Mouse (Mus musculus): ENCODE measurements around the gene Kif3a. TPM values are rescaled to one million over a fixed set of nuclear protein-coding genes. Genes with fewer than 3 reads are reported as not detected.

Kif3a gene
- polyA plus RNA-seq (2015; fragmentation: Nextera tagmentation; extraction: Ambion mirVana): 18.1 and 19.0 TPM in 2 replicates

DNA sequence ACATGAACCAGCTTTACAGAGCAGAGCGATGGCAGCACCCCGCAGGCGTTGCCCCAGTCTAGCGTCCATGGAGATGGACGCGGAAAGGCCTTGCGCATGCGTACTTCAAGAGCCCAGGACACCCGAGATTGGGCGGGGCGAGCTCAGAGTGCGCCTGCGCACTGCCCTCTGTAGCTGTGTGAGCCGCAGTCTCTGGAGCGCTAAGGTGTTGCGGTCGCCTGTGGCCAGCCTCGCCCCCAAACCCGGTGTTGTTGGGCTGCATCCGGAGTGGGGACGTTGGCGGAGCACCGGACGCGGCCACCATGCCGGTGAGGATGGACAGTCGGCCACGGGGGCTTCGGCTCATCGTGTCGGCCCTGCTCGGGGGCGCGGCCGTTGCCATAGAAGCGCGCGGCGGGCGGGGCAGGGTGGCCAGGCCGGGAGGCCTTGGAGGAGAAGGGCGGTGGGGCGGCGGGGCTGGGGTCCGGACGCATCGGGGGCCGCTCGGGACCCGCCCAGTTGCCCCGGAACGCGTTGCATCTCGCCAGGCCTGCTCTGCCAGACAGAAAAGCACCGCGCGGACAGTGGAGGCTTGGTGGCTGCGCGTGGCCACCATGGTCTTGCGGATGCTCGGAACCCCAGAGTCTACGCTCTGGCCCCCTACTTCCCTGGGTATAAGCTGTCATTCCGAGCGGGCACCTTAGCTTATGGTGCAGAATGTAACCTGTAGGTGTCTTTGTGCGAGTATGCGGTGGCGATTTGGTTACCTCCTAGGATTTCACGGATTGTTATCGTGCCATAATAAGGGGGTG is at the start of gene Kif3a:
TSS of gene Kif3a (plus strand) at position 156 of the 791 bp plus-strand sequence.

GRCm38 (mm10) chr11:53519207-53520121 is 47.7 kb upstream of the Kif3a start, which contains the start of gene Sept8:
Gene Sept8 (plus strand): TSS chr11:53519257.

GRCm38 (mm10) chr11:53618619-53619198 is 51.5 kb downstream of the Kif3a start, which contains the start of gene Il4:
Gene Il4 (minus strand): TSS chr11:53618669.

GRCm38 (mm10) chr11:53634556-53634955 is 67.4 kb downstream of the Kif3a start, which contains the start of gene Il13:
Gene Il13 (minus strand): TSS chr11:53634702.

Other genes with a start within 250 kb of the Kif3a start
- gene Zcchc10, start 242.7 kb upstream of the Kif3a start, polyA plus RNA-seq (2015; fragmentation: Nextera tagmentation; extraction: Ambion mirVana): 16.6 and 17.1 TPM in 2 replicates
- 13.4 and 17.5 TPM in 2 replicates for gene Aff4, start 216.5 kb upstream of the Kif3a start, polyA plus RNA-seq (2015; fragmentation: Nextera tagmentation; extraction: Ambion mirVana)
- gene Leap2, start 144.2 kb upstream of the Kif3a start, polyA plus RNA-seq (2015; fragmentation: Nextera tagmentation; extraction: Ambion mirVana): 0.27 TPM in 1 of 2 replicates, not detected in the other
- 515 and 595 TPM in 2 replicates for gene Uqcrq, start 136.5 kb upstream of the Kif3a start, polyA plus RNA-seq (2015; fragmentation: Nextera tagmentation; extraction: Ambion mirVana)
- gene Gdf9, start 136.4 kb upstream of the Kif3a start, polyA plus RNA-seq (2015; fragmentation: Nextera tagmentation; extraction: Ambion mirVana): 0.45 and 0.58 TPM in 2 replicates
- not detected in 2 replicates for gene Gm10447, start 110.3 kb upstream of the Kif3a start, polyA plus RNA-seq (2015; fragmentation: Nextera tagmentation; extraction: Ambion mirVana)
- gene Shroom1, start 110.2 kb upstream of the Kif3a start, polyA plus RNA-seq (2015; fragmentation: Nextera tagmentation; extraction: Ambion mirVana): 0.13 and 0.22 TPM in 2 replicates
- gene Gm9837, start 96.9 kb upstream of the Kif3a start, polyA plus RNA-seq (2015; fragmentation: Nextera tagmentation; extraction: Ambion mirVana): not detected in 2 replicates
- gene Gm9945, start 87.2 kb upstream of the Kif3a start, polyA plus RNA-seq (2015; fragmentation: Nextera tagmentation; extraction: Ambion mirVana): 0.87 and 1.1 TPM in 2 replicates
- 15.1 and 15.2 TPM in 2 replicates for gene Sowaha, start 87.1 kb upstream of the Kif3a start, polyA plus RNA-seq (2015; fragmentation: Nextera tagmentation; extraction: Ambion mirVana)
- gene Sept8, start 48.1 kb upstream of the Kif3a start, polyA plus RNA-seq (2015; fragmentation: Nextera tagmentation; extraction: Ambion mirVana): 27.8 and 29.4 TPM in 2 replicates
- 2.4 and 3.7 TPM in 2 replicates for gene Il4, start 51.3 kb downstream of the Kif3a start, polyA plus RNA-seq (2015; fragmentation: Nextera tagmentation; extraction: Ambion mirVana)
- not detected in 2 replicates for gene Il13, start 67.3 kb downstream of the Kif3a start, polyA plus RNA-seq (2015; fragmentation: Nextera tagmentation; extraction: Ambion mirVana)
- gene Rad50, start 139.9 kb downstream of the Kif3a start, polyA plus RNA-seq (2015; fragmentation: Nextera tagmentation; extraction: Ambion mirVana): 28.2 and 30.8 TPM in 2 replicates
- not detected in 2 replicates for gene Il5, start 153.4 kb downstream of the Kif3a start, polyA plus RNA-seq (2015; fragmentation: Nextera tagmentation; extraction: Ambion mirVana)
- 20.1 and 23.4 TPM in 2 replicates for gene Irf1, start 202.6 kb downstream of the Kif3a start, polyA plus RNA-seq (2015; fragmentation: Nextera tagmentation; extraction: Ambion mirVana)
- 0.63 and 0.76 TPM in 2 replicates for gene Gm17334, start 205.8 kb downstream of the Kif3a start, polyA plus RNA-seq (2015; fragmentation: Nextera tagmentation; extraction: Ambion mirVana)

Measured in spleen, postnatal 0 days (tissue).